Mouse (Mus musculus) midbrain, postnatal 0 days (tissue): ENCODE data around the gene Dapk1. TPM values are rescaled to one million over a fixed set of nuclear protein-coding genes. Genes with fewer than 3 reads are reported as not detected.

Source experiments
- ATAC-seq: fragments of 200-750 bp; cut with Nextera tagmentation; 2 replicates; pipeline ENCODE4 v1.8.0; 2017; ENCODE audit warnings: moderate number of reproducible peaks, mild to moderate bottlenecking, moderate TSS enrichment, moderate library complexity; ENCODE audit not compliant: low FRiP score
- DNase-seq: peaks from one replicate; pipeline ENCODE4 v3.0.0-alpha.2; 2015; ENCODE audit warnings: low spot score
- H3K27ac ChIP-seq: fragments of 300-500 bp; sonication (generic); 2 replicates; pipeline ENCODE4 v1.5.1; 2014; ENCODE audit warnings: low read depth, mild to moderate bottlenecking, low read length, mixed read lengths
- H3K27me3 ChIP-seq: fragments of 300-500 bp; sonication (generic); 2 replicates; pipeline ENCODE4 v1.6.1; 2014; ENCODE audit warnings: low read length, control low read depth, mixed read lengths; ENCODE audit not compliant: insufficient read depth
- H3K36me3 ChIP-seq: fragments of 300-500 bp; sonication (generic); 2 replicates; pipeline ENCODE4 v1.6.1; 2014; ENCODE audit warnings: low read length, control low read depth, mixed read lengths; ENCODE audit not compliant: insufficient read depth
- H3K4me1 ChIP-seq: fragments of 300-500 bp; sonication (generic); 2 replicates; pipeline ENCODE4 v1.6.1; 2014; ENCODE audit warnings: mild to moderate bottlenecking, control low read depth, antibody characterized with exemption, low read length, mixed read lengths; ENCODE audit not compliant: insufficient read depth
- H3K4me2 ChIP-seq: fragments of 300-500 bp; sonication (generic); 2 replicates; pipeline ENCODE4 v1.6.1; 2014; ENCODE audit warnings: low read depth, mild to moderate bottlenecking, low read length, mixed read lengths; ENCODE audit not compliant: poor library complexity, severe bottlenecking
- H3K4me3 ChIP-seq: fragments of 300-500 bp; sonication (generic); 2 replicates; pipeline ENCODE4 v1.5.1; 2014; ENCODE audit warnings: low read depth, mild to moderate bottlenecking, low read length, moderate library complexity
- H3K9ac ChIP-seq: fragments of 300-500 bp; sonication (generic); replicated peaks from 2 replicates; pipeline ENCODE4 v1.6.1; 2014; ENCODE audit warnings: mild to moderate bottlenecking, low read length, moderate library complexity, mixed read lengths; ENCODE audit not compliant: poor library complexity, severe bottlenecking
- H3K9me3 ChIP-seq: fragments of 300-500 bp; sonication (generic); 2 replicates; pipeline ENCODE4 v1.6.1; 2016; ENCODE audit warnings: low read length, control low read depth
- CTCF ChIP-seq: IDR thresholded peaks from 2 replicates; pipeline ENCODE4 v1.5.1; 2016; ENCODE audit warnings: antibody characterized with exemption, mild to moderate bottlenecking
- WGBS: fragments of 180-500 bp; shearing (Covaris S2); extraction: QIAGEN DNeasy Blood & Tissue Kit; methylation state at CpG from one replicate; pipeline ENCODE4 v1.1.7; 2014; 5-methylcytosine and 5-hydroxymethylcytosine counted together
- polyA plus RNA-seq: library from polyadenylated mRNA; unstranded; fragments of >200 nt; fragmentation: Nextera tagmentation; extraction: Ambion mirVana; gene quantifications from 2 replicates; pipeline ENCODE4 v1.2.1, GENCODE M21; 2015
- total RNA-seq: library from RNA; depleted of rRNA; stranded (reverse); fragments of >200 nt; gene quantifications from 2 replicates; pipeline ENCODE4 v1.2.3, GENCODE M21; 2014

Gene Dapk1
- total and polyA plus RNA-seq, 2 experiments from 2014 or later: 27.6 to 68.9 TPM

- Histone ChIP-seq H3K4me1 (0 out of 2 replicates have a peak, but pooled peaks cover 3% of the 10 kb centered on the region), H3K27ac (no peak overlapping the region; the same call in 1 of the 2 replicates), H3K9me3 (no peaks in the 10 kb centered on the region), H3K27me3 (no peaks in the 10 kb centered on the region), H3K4me3 (no peak overlapping the region), H3K36me3 (no peaks in the 10 kb centered on the region), H3K4me2 (no peak overlapping the region), H3K9ac (no peak overlapping the region)
- WGBS: 69% methylated on average over 6 of the region's 6 CpGs
- no peak for TF ChIP-seq CTCF
- ATAC-seq (no peak), DNase-seq (no peak)
Observed at GRCm38 (mm10) chr13:60678912-60679311, 77.2 kb downstream of the Dapk1 start.

GRCm38 (mm10) chr13:60682714-60683695 is 81.3 kb downstream of the Dapk1 start:
- WGBS: 85% methylated on average over 15 of the region's 15 CpGs
- no peaks in the 10 kb centered on the region for H3K9me3 ChIP-seq
- no peak overlapping the region for H3K4me3 ChIP-seq
- H3K4me1 ChIP-seq: 0 out of 2 replicates have a peak, but pooled peaks cover 10% of the 10 kb centered on the region
- H3K36me3 ChIP-seq: no peaks in the 10 kb centered on the region
- peak; percentile 42 for TF ChIP-seq CTCF
- no peak overlapping the region for H3K4me2 ChIP-seq
- peak; percentile 19; the same call in 1 of the 2 replicates for ATAC-seq
- H3K9ac ChIP-seq: no peak overlapping the region
- H3K27ac ChIP-seq: peak overlapping the region; percentile 18; the same call in 1 of the 2 replicates
- H3K27me3 ChIP-seq: no peaks in the 10 kb centered on the region
- peak; percentile 49 for DNase-seq

DNA sequence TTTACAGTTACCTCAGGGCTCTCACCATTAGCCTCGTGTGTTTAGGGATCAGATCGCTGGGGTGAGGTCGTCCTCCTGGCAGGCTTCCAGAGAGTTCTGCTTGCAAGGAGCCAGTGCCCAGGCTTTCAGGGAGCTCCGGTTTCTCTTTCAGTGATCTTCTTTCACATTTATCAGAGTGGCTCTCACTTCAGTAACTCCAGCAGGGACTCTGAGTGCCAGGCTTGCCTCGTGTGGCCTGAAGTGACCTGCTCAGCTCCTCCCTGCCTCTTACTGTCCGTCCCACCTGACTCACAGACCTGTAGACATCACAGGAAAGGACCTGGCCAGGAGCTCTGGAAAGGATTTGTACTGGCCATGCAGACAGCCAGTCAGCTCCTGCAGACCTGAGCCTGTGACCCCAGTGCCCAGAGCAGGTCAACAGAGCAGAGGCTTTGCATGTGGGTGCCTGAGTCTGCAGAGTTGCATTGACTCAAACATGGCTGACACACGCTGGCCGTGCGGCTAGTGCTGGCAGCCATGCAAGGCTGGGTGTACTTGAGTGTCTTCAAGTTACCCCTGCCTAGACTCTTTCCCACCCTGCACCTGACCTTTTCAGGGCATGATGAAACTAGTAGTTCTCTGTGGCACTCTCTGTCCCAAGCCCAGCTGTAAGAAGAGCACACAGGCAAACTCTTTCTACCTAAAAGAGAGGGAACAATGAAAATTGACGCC is 82.5 kb downstream of the Dapk1 start:
- peak; percentile 40 for DNase-seq
- peak overlapping the region; percentile 49 for H3K27ac ChIP-seq
- 0 out of 2 replicates have a peak, but pooled peaks cover 10% of the 10 kb centered on the region for H3K4me1 ChIP-seq
- no peaks in the 10 kb centered on the region for H3K9me3 ChIP-seq
- H3K4me2 ChIP-seq: no peak overlapping the region
- no peak for ATAC-seq
- 58% methylated on average over 10 of the region's 10 CpGs for WGBS
- no peaks in the 10 kb centered on the region for H3K27me3 ChIP-seq
- H3K4me3 ChIP-seq: no peak overlapping the region
- TF ChIP-seq CTCF: no peak
- H3K9ac ChIP-seq: no peak overlapping the region
- no peaks in the 10 kb centered on the region for H3K36me3 ChIP-seq

GRCm38 (mm10) chr13:60684806-60685205 is 83.1 kb downstream of the Dapk1 start:
- TF ChIP-seq CTCF: no peak
- ATAC-seq (no peak), DNase-seq (no peak)
- H3K4me2 ChIP-seq: no peak overlapping the region
- no peaks in the 10 kb centered on the region for H3K27me3 ChIP-seq
- H3K9me3 ChIP-seq: no peaks in the 10 kb centered on the region
- H3K4me3 ChIP-seq: no peak overlapping the region
- 0 out of 2 replicates have a peak, but pooled peaks cover 10% of the 10 kb centered on the region for H3K4me1 ChIP-seq
- no peak overlapping the region for H3K9ac ChIP-seq
- 63% methylated on average over 8 of the region's 8 CpGs for WGBS
- no peaks in the 10 kb centered on the region for H3K36me3 ChIP-seq
- H3K27ac ChIP-seq: peak overlapping the region; percentile 49

DNA sequence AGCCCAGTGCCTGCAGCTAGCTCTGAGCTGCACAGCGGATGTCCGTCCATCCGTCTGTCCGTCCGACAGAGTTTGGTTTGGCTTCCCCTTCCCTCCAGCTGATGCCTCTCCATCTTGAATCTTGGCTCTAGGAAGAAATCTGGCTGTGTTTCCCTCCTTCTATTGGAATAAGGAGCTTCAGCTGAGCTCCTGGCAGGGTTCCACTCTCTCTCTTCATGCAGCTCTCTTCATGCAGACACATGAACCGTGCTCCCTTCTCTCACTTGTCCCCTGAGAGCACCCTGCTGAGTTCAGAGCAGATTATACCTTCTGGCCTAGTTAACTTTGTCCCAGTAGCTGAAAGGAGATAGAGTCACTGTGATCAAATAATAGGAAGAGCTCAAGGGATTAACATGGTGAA is 83.5 kb downstream of the Dapk1 start:
- DNase-seq: peak; percentile 79
- Histone ChIP-seq H3K4me2 (no peak overlapping the region), H3K27ac (peak overlapping the region; percentile 49), H3K9ac (no peak overlapping the region), H3K27me3 (no peaks in the 10 kb centered on the region), H3K4me3 (no peak overlapping the region), H3K9me3 (no peaks in the 10 kb centered on the region), H3K36me3 (no peaks in the 10 kb centered on the region), H3K4me1 (0 out of 2 replicates have a peak, but pooled peaks cover 10% of the 10 kb centered on the region)
- WGBS: 25% methylated on average over 6 of the region's 6 CpGs
- TF ChIP-seq CTCF: no peak
- no peak for ATAC-seq
